Mouse (Mus musculus) mammary gland, adult 2 months (tissue): ENCODE data around the gene Mansc4. TPM values are rescaled to one million over a fixed set of nuclear protein-coding genes. Genes with fewer than 3 reads are reported as not detected.

Experiments
- polyA plus RNA-seq: library from polyadenylated mRNA; depleted of rRNA; stranded (reverse); fragments of >200 nt; gene quantifications from 2 replicates; pipeline ENCODE4 v1.2.3, GENCODE M21; 2012; ENCODE audit warnings: low replicate concordance; rRNA removed

The Mansc4 gene
- 0.85 and 1.6 TPM in 2 replicates for polyA plus RNA-seq

GRCm38 (mm10) chr6:147086594-147087225 is at the start of gene Mansc4:
Gene Mansc4, minus strand, starts transcription at chr6:147087032.

DNA sequence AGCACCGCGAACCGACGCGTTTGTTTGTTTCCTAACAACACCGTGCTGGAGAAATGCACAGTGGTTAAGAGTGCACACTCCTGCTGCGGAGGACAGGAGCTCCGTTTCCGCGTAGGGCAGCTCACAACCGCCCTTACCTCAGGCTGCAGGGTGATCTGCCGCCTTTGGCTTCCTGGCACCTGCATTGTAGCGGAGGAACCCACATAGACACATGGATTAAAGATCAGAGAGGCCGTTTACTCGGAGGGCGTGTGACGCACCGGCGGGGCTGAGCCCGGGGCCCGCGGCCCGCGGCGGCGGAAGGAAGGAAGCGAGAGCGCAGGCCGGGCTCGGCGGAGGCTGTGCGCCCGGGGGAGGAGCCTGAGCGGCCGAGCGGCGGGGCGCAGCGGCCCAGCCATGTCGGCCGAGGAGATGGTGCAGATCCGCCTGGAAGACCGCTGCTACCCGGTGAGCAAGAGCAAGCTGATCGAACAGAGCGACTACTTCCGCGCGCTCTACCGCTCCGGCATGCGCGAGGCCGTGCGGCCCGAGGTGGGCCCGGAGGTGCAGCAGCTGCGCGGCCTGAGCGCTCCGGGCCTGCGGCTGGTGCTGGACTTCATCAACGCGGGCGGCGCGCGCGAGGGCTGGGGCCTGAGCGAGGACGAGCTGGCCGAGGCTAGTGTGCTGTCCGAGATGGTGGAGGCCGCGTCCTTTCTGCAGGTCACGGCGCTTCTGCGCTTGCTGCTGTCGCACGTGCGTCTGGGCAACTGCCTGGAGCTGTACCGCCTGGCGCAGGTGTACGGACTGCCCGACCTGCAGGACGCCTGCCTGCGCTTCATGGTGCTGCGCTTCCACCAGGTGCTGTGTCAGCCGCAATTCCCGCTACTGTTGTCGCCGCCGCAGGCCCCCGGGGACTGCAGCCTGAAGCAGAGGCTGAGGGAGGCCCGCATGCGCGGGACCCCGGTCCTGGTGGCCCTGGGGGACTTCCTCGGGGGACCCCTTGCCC is 4.6 kb upstream of the Mansc4 start, which contains the start of gene Klhl42:
Gene Klhl42, plus strand, starts transcription at position 244 of the 985 bp plus-strand sequence.

GRCm38 (mm10) chr6:147042291-147043290 is 44.2 kb downstream of the Mansc4 start, which contains the start of gene Mrps35:
Gene Mrps35, plus strand, starts transcription at chr6:147042764.

GRCm38 (mm10) chr6:147032303-147032925 is 54.4 kb downstream of the Mansc4 start, which contains the start of gene Rep15:
Gene Rep15, plus strand, starts transcription at chr6:147032584.

Other genes with a start within 250 kb of the Mansc4 start
- not detected in 2 replicates for gene Smco2, start 236.9 kb downstream of the Mansc4 start, polyA plus RNA-seq
- gene Ppfibp1, start 198.5 kb downstream of the Mansc4 start, polyA plus RNA-seq = 15.1 and 22.5 TPM in 2 replicates
- gene 1700034J05Rik, start 132.6 kb downstream of the Mansc4 start, polyA plus RNA-seq = not detected in 2 replicates
- gene Rep15, start 54.4 kb downstream of the Mansc4 start, polyA plus RNA-seq = 0.13 TPM in 1 of 2 replicates, not detected in the other
- 5.8 and 7.0 TPM in 2 replicates for gene Mrps35, start 44.3 kb downstream of the Mansc4 start, polyA plus RNA-seq
- 15.5 and 16.0 TPM in 2 replicates for gene Klhl42, start 4.3 kb upstream of the Mansc4 start, polyA plus RNA-seq
- 1.3 and 2.7 TPM in 2 replicates for gene Pthlh, start 177.2 kb upstream of the Mansc4 start, polyA plus RNA-seq